Mouse (Mus musculus): ENCODE measurements around the gene Nudt5. TPM values are rescaled to one million over a fixed set of nuclear protein-coding genes. Genes with fewer than 3 reads are reported as not detected.

Nudt5 gene
- total RNA-seq, 2 experiments from 2014 or later: 21.0 to 26.5 TPM

- ATAC-seq (replicated peaks; ENCODE audit: low FRiP score, poor library complexity, severe bottlenecking): no peak
Observed at GRCm38 (mm10) chr2:5851866-5852265, 7.0 kb downstream of the Nudt5 start.

- ATAC-seq (replicated peaks; ENCODE audit: low FRiP score, poor library complexity, severe bottlenecking): no peak
Observed at GRCm38 (mm10) chr2:5862834-5863233, 18.0 kb downstream of the Nudt5 start, which contains the start of gene Gm13199. TSS of gene Gm13199 (minus strand) at chr2:5862934.

DNA sequence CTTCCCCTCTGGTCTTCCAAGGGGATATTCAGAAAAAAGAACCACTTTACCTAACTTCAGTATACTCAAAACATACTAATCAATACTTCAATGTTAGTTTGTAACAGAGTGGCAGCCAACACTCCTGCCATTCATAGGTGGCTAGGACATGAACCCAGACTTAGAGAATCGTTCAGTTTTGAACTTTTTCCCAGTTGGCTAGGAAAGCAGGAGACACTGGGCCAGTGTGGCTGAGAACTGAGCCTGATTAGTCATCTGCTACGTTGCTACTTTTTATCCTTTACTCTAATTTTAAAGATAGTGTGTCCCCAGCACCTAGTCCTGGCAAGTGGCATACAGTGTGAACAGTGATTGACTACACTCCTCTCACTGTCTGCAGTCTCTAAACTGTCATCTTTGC lies 22.9 kb downstream of the Nudt5 start:
- no peak for ATAC-seq (replicated peaks; ENCODE audit: low FRiP score, poor library complexity, severe bottlenecking)

GRCm38 (mm10) chr2:5869746-5870145 lies 24.9 kb downstream of the Nudt5 start:
- ATAC-seq (replicated peaks; ENCODE audit: low FRiP score, poor library complexity, severe bottlenecking): no peak

- no peak for ATAC-seq (replicated peaks; ENCODE audit: low FRiP score, poor library complexity, severe bottlenecking)
Observed at GRCm38 (mm10) chr2:5877446-5877845, 32.6 kb downstream of the Nudt5 start.

GRCm38 (mm10) chr2:5888865-5889264 lies 44.0 kb downstream of the Nudt5 start:
- ATAC-seq (replicated peaks; ENCODE audit: low FRiP score, poor library complexity, severe bottlenecking): no peak

DNA sequence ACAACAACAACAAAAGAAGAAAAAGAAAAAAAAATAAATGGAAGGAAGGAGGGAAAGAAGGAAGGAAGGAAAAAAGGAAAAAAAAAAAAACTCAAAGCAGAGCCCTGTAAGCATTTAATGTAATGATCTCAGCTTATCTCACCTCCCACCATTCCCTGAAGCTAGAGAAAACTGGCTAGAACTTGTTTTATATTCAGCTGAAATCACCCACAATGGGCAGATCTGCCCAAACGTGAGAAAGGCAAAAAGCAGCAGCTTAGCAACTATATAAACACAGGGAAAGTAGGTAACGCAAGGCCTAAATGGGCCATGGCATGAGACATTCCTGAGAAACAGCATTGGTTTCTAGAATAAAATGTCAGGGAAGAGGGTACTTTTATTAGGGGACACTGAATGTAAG lies 44.6 kb downstream of the Nudt5 start:
- no peak for ATAC-seq (replicated peaks; ENCODE audit: low FRiP score, poor library complexity, severe bottlenecking)

GRCm38 (mm10) chr2:5894296-5894695 lies 49.5 kb downstream of the Nudt5 start:
- no peak for ATAC-seq (replicated peaks; ENCODE audit: low FRiP score, poor library complexity, severe bottlenecking)

DNA sequence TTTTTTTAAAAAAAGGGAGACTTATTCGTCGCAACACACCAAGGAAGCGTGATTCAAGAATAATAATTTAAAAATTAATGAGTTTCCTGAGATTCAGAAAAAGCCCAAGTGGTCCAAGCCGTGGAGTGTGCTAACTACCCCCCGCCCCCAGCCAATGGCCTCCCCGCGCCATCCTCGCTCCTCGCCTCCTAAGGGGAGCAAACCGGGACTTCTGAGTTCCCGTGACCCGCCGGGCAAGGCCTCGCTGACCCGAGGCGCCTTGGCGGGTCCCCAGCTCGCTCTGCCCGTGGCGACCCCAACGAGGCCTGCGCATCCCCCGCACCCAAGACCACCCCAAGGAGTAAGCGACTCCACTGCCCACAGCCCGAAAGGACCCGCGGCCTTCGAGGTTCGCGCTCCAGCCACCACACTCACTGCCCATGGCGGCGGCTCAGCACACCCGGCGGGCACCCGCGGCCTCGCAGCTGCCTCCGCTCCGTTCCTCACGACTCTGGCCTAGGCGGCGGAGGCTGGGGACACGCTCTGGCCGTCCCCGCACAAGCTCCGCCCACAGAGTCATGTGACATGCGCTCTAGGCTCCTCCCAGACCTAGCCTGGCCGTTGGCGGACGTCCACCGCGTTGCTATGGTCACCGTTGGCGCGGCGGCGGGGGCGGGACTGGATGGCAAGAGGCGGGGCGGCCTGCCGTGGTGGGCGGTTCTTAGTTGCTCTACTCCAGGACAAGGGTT lies 50.2 kb downstream of the Nudt5 start, which contains the start of gene Sec61a2:
Gene Sec61a2, minus strand, starts transcription at position 590 of the 728 bp plus-strand sequence.
- ATAC-seq (replicated peaks; ENCODE audit: low FRiP score, poor library complexity, severe bottlenecking): peak; percentile 97

GRCm38 (mm10) chr2:5900145-5900544 lies 55.3 kb downstream of the Nudt5 start:
- 0 out of 2 replicates have a peak, but pooled peaks have one; percentile 35 for ATAC-seq (replicated peaks; ENCODE audit: low FRiP score, poor library complexity, severe bottlenecking)

DNA sequence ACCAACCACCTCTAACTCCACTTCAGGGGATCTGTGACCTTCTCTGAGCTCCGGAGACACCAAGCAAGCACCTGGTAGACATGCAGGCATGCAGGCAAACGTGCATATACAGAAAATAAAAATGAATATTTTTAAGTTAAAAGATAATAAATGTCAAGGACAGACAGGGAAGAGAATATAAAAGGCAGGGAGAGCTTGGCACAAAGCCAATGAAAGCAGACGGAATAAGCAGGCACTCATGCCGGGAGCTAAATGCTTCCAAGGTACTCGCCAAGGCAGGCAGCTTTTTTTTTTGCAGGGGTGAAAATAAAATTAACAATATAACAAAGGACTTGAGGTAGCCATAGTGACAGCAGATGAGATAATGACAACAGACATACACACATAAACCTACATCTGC lies 61.3 kb downstream of the Nudt5 start:
- no peak for ATAC-seq (replicated peaks; ENCODE audit: low FRiP score, poor library complexity, severe bottlenecking)

DNA sequence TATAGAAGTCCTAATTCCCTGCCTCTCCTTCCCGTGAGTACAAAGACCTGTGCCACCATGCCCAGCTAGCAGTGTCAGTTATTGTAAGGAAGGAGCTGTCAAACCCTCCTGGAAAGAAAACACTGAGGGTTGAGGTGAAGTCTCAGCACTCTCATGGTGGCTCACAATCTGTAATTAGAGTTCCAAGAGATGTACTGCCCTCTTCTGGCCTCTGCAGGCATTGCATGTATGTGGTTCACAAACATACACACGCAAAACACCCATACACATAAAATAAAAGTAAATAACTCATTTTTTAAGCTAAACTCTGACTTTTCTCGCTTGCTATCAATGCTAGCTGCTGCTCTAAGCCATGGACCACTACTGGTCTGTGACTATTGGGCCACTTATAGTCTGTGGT lies 61.8 kb downstream of the Nudt5 start:
- peak; percentile 77 for ATAC-seq (replicated peaks; ENCODE audit: low FRiP score, poor library complexity, severe bottlenecking)

- no peak for ATAC-seq (replicated peaks; ENCODE audit: low FRiP score, poor library complexity, severe bottlenecking)
Observed at GRCm38 (mm10) chr2:5911282-5911965, 66.6 kb downstream of the Nudt5 start.

Other genes starting within 250 kb of the Nudt5 start
- gene Camk1d, start 130.5 kb upstream of the Nudt5 start, total RNA-seq (2015; ENCODE audit: low replicate concordance): 3.2 and 7.5 TPM in 2 replicates
- gene Camk1d, start 130.5 kb upstream of the Nudt5 start, total RNA-seq (2017; ENCODE audit: low replicate concordance): 1.7 and 2.2 TPM in 2 replicates
- 77.5 and 155 TPM in 2 replicates for gene Cdc123, start 145 bp downstream of the Nudt5 start, total RNA-seq (2015; ENCODE audit: low replicate concordance)
- 20.9 and 74.2 TPM in 2 replicates for gene Cdc123, start 145 bp downstream of the Nudt5 start, total RNA-seq (2017; ENCODE audit: low replicate concordance)
- 2.2 TPM in 1 of 2 replicates, not detected in the other for gene Gm13199, start 17.9 kb downstream of the Nudt5 start, total RNA-seq (2015; ENCODE audit: low replicate concordance)
- gene Gm13199, start 17.9 kb downstream of the Nudt5 start, total RNA-seq (2017; ENCODE audit: low replicate concordance): 1.1 TPM in 1 of 2 replicates, not detected in the other
- 15.9 and 31.4 TPM in 2 replicates for gene Sec61a2, start 50.4 kb downstream of the Nudt5 start, total RNA-seq (2015; ENCODE audit: low replicate concordance)
- gene Sec61a2, start 50.4 kb downstream of the Nudt5 start, total RNA-seq (2017; ENCODE audit: low replicate concordance): 19.4 and 21.5 TPM in 2 replicates
- gene Dhtkd1, start 97.8 kb downstream of the Nudt5 start, total RNA-seq (2015; ENCODE audit: low replicate concordance): 0.84 TPM in 1 of 2 replicates, not detected in the other
- 0.26 TPM in 1 of 2 replicates, not detected in the other for gene Dhtkd1, start 97.8 kb downstream of the Nudt5 start, total RNA-seq (2017; ENCODE audit: low replicate concordance)
- 35.0 and 39.0 TPM in 2 replicates for gene Upf2, start 106.5 kb downstream of the Nudt5 start, total RNA-seq (2015; ENCODE audit: low replicate concordance)
- 36.2 and 40.4 TPM in 2 replicates for gene Upf2, start 106.5 kb downstream of the Nudt5 start, total RNA-seq (2017; ENCODE audit: low replicate concordance)